Mouse (Mus musculus): ENCODE data around the gene Myh10. TPM values are rescaled to one million over a fixed set of nuclear protein-coding genes. Genes with fewer than 3 reads are reported as not detected.

The Myh10 gene
- polyA plus RNA-seq, 1 experiment from 2014 or later, result 219 TPM

DNA sequence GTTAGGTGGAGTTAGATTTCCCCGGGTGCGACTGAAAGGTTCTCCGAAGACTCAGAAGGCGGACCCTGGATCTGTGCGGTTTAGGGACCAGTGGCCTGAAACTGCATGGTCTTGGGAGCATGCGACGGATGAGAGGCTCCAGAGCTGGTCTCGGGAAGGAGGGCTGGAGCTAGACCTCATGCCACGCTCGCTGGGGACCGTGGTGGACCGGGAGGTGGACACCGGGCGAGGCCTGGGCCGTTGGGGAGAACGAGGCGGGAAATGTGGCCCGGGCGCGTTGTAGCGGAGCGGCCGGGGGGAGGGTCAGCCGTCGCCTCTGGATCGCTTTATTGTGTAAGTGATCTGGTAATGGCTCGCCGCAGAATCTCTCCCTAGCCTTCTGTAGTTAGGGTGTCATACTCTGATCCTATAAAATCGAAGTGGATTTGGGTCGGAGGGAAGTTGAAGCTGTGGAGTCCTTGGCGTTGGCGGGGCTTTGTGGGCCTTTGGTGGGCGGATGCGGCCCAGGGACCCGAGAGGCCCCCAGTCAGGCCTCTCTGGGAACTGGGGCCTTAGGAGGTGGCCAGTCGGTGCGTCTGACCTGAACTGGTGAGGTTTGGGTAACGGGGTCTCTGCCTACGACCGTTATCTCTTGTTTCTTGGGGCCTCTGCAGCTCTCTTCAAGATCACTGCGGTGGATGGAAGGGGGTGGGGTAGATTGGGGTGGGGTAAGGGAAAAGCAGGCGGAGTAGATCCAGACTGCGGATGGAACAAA is 1.5 kb downstream of the Myh10 start:
- Histone ChIP-seq H3K36me3 (0 out of 2 replicates have a peak, but pooled peaks cover 1% of the 10 kb centered on the region), H3K4me1 (replicated peaks) (peaks cover 27% of the 10 kb centered on the region), H3K9me3 (replicated peaks) (no peaks in the 10 kb centered on the region), H3K4me3 (peak overlapping the region; percentile 95), H3K27me3 (replicated peaks) (no peaks in the 10 kb centered on the region), H3K27ac (ENCODE audit: poor library complexity, severe bottlenecking) (peak overlapping the region; percentile 98), H3K4me2 (peak overlapping the region; percentile 76), H3K9ac (peak overlapping the region; percentile 97)
- WGBS, result under 1% methylated on average over 43 of the region's 43 CpGs
- no peak for ATAC-seq (ENCODE audit: insufficient number of reproducible peaks, low FRiP score)

DNA sequence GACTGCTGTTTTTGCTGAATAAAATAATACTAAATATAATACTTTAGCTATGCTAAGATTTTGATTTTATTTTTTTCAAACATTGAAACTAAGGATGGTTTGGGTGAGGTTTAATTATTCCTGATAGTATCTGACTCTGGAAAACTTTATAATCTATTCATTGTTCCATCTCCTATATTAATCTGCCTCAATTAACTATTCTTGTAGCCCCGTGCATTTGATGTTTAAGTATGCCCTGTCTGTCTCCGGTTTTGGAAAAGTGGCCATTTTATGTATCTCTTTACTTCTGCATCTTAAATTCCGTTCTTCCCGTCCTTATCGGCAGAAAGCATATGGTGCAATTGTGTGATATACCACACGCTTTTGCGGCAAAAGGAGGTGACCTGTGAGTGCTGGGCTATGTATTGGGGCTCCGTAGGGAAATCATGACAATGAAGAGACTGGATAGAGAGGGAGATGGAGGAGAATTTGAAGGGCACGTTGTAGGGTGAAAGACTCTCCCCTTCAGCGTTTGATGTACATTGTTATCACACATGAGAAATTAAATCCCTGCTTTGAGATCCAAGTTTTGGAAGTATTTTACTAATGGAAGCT is 2.2 kb downstream of the Myh10 start:
- Histone ChIP-seq H3K9ac (peak overlapping the region; percentile 97), H3K4me3 (peak overlapping the region; percentile 95), H3K27ac (ENCODE audit: poor library complexity, severe bottlenecking) (peak overlapping the region; percentile 98), H3K4me2 (peak overlapping the region; percentile 80), H3K36me3 (0 out of 2 replicates have a peak, but pooled peaks cover 6% of the 10 kb centered on the region), H3K4me1 (replicated peaks) (peaks cover 29% of the 10 kb centered on the region), H3K9me3 (replicated peaks) (no peaks in the 10 kb centered on the region), H3K27me3 (replicated peaks) (no peaks in the 10 kb centered on the region)
- no peak for ATAC-seq (ENCODE audit: insufficient number of reproducible peaks, low FRiP score)
- 7% methylated on average over 10 of the region's 10 CpGs for WGBS

DNA sequence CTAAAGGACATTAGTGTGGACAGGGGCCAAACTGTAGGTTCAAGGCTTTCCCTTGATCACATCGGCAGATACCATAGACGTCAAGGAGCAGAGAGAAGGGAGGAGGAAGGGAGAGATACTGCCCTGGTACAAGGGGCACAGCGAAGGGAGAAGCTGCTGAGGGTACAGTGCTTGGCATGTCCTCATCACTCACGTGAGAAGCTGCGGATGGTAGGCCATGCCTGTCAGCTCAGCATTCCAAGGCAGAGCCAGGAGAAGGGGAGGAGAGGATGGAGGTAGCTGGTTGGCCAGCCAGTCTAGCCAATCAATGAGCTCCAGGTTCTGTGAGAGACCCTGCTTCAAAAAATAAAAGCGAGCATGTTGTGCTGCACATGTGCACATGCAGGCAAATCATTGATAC is 11.0 kb downstream of the Myh10 start:
- H3K27me3 ChIP-seq (replicated peaks), result no peaks in the 10 kb centered on the region
- H3K9me3 ChIP-seq (replicated peaks), result peaks cover 11% of the 10 kb centered on the region
- no peak for ATAC-seq (ENCODE audit: insufficient number of reproducible peaks, low FRiP score)
- WGBS, result 85% methylated on average over 6 of the region's 6 CpGs
- peaks cover 74% of the 10 kb centered on the region for H3K36me3 ChIP-seq
- H3K4me1 ChIP-seq (replicated peaks), result peaks cover 31% of the 10 kb centered on the region
- H3K4me3 ChIP-seq, result no peak overlapping the region
- no peak overlapping the region for H3K4me2 ChIP-seq
- no peak overlapping the region for H3K9ac ChIP-seq
- H3K27ac ChIP-seq (ENCODE audit: poor library complexity, severe bottlenecking), result no peak overlapping the region

DNA sequence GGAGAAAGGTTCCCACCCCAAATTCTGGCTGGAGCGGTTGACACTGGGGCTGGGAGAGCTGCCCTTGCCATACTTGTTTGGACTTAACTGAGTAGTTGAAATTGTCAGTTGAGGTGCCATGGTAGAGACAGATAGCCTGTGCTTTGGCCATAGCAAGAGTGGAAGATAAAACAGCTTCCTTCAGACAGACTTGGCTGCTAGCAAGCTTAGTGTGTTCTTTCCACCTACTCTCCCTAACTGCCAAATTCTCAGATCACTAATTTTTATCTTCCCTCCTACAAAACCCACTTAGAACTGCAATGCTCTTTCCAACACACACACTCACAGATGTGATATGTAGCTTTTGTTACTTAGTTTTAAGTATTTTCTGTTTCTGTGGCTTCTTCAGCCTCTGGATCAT is 12.0 kb downstream of the Myh10 start:
- Histone ChIP-seq H3K4me2 (no peak overlapping the region), H3K4me3 (no peak overlapping the region), H3K4me1 (replicated peaks) (peaks cover 34% of the 10 kb centered on the region), H3K9me3 (replicated peaks) (peaks cover 11% of the 10 kb centered on the region), H3K9ac (no peak overlapping the region), H3K36me3 (peaks cover 76% of the 10 kb centered on the region), H3K27ac (ENCODE audit: poor library complexity, severe bottlenecking) (peak overlapping the region; percentile 32; the same call in 1 of the 2 replicates), H3K27me3 (replicated peaks) (no peaks in the 10 kb centered on the region)
- no peak for ATAC-seq (ENCODE audit: insufficient number of reproducible peaks, low FRiP score)
- WGBS, result 83% methylated on average over 1 of the region's 1 CpGs

DNA sequence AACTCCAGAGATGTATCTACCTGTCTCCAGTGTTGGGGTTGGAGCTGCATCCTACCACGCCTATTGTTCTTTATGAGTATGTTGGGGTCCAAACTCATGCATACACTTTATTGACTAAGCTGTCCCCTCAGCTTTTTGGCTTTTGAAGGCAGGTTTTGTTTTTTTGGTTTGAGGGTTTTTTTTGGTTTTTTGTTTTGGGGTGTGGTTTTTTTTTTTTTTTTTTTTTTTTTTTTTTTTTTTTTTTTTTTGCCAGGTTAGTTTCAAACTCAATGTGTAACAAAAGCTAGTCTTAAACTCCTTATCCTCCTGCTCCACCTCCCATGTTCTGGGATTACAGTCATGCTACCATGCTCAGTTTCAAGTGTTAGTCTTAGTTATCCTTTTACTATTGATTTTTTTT is 12.9 kb downstream of the Myh10 start:
- ATAC-seq (ENCODE audit: insufficient number of reproducible peaks, low FRiP score), result no peak
- Histone ChIP-seq H3K9ac (no peak overlapping the region), H3K27me3 (replicated peaks) (no peaks in the 10 kb centered on the region), H3K27ac (ENCODE audit: poor library complexity, severe bottlenecking) (no peak overlapping the region), H3K36me3 (peaks cover 74% of the 10 kb centered on the region), H3K4me1 (replicated peaks) (peaks cover 37% of the 10 kb centered on the region), H3K4me2 (no peak overlapping the region), H3K9me3 (replicated peaks) (peaks cover 11% of the 10 kb centered on the region), H3K4me3 (no peak overlapping the region)
- 90% methylated on average over 1 of the region's 1 CpGs for WGBS

DNA sequence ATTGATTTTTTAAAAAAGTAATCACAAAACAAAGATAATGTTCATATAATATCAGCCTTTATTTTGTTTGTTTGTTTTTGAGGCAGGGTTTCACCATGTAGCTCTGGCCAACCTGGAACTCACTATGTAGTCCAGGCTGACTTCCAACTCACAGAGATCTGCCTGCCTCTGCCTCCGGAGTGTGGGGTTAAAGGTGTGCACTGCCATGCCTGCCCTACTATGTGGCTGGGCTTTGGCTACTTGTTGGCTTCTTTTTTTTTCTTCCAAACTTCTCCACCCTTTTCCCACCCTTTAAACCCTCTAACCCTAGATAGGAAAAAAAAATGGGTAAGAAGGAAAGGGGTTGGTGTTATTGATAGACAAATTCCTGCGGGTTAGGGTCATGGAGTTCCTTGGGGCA is 13.5 kb downstream of the Myh10 start:
- H3K9ac ChIP-seq, result no peak overlapping the region
- H3K36me3 ChIP-seq, result peaks cover 68% of the 10 kb centered on the region
- H3K9me3 ChIP-seq (replicated peaks), result peaks cover 11% of the 10 kb centered on the region
- peaks cover 39% of the 10 kb centered on the region for H3K4me1 ChIP-seq (replicated peaks)
- no peaks in the 10 kb centered on the region for H3K27me3 ChIP-seq (replicated peaks)
- H3K4me3 ChIP-seq, result no peak overlapping the region
- H3K4me2 ChIP-seq, result no peak overlapping the region
- no peak overlapping the region for H3K27ac ChIP-seq (ENCODE audit: poor library complexity, severe bottlenecking)
- WGBS, result 95% methylated on average over 2 of the region's 2 CpGs
- no peak for ATAC-seq (ENCODE audit: insufficient number of reproducible peaks, low FRiP score)

DNA sequence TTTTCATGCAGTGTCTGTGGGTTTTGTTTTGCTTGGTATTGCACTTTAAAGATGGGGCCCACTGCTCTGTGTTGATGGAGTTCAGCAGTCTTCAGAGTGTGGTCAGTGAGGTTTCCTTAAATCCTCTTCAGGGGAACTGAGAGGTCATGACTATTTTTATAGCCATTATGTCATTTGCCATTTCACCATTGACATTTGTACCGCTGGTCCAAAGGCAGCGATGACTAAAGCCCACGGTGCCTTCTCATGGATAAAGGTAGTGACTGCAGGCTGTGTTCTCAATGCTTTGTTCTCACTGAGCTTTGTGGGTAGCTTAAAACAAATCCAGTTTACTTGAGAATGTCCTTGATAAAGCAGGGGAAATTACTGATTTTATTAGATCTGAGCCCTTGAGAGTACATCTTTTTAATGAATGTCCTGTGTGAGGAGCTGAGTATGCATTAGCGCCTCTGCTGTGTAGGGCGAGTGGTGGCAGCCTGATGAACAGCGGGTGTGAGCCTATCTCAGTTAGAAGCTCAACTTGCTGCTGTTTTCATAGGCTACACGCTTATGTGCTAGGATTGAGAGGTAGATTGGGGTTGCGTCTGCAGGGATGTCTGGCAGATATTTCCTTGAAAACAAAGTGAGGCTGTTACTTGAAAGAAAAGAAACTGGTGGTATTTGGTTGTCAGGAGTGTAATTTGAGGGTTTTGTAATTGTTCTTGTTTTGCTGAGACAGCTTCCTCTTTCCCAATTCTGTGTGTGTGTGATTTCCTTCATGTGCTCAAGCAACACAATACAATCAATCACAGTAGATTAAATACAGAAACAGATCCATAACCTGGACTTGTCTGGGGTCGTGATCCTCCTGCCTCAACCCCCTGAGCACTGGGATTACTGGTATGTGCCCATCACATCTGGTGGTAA is 15.4 kb downstream of the Myh10 start:
- peak overlapping the region; percentile 67 for H3K27ac ChIP-seq (ENCODE audit: poor library complexity, severe bottlenecking)
- peak; percentile 25; the same call in 1 of the 2 replicates for ATAC-seq (ENCODE audit: insufficient number of reproducible peaks, low FRiP score)
- peaks cover 57% of the 10 kb centered on the region for H3K36me3 ChIP-seq
- H3K9ac ChIP-seq, result 0 out of 2 replicates have a peak overlapping the region, but pooled peaks have one; percentile 32
- no peak overlapping the region for H3K4me3 ChIP-seq
- WGBS, result 39% methylated on average over 9 of the region's 9 CpGs
- no peaks in the 10 kb centered on the region for H3K27me3 ChIP-seq (replicated peaks)
- H3K4me1 ChIP-seq (replicated peaks), result peaks cover 39% of the 10 kb centered on the region
- no peaks in the 10 kb centered on the region for H3K9me3 ChIP-seq (replicated peaks)
- H3K4me2 ChIP-seq, result peak overlapping the region; percentile 34

DNA sequence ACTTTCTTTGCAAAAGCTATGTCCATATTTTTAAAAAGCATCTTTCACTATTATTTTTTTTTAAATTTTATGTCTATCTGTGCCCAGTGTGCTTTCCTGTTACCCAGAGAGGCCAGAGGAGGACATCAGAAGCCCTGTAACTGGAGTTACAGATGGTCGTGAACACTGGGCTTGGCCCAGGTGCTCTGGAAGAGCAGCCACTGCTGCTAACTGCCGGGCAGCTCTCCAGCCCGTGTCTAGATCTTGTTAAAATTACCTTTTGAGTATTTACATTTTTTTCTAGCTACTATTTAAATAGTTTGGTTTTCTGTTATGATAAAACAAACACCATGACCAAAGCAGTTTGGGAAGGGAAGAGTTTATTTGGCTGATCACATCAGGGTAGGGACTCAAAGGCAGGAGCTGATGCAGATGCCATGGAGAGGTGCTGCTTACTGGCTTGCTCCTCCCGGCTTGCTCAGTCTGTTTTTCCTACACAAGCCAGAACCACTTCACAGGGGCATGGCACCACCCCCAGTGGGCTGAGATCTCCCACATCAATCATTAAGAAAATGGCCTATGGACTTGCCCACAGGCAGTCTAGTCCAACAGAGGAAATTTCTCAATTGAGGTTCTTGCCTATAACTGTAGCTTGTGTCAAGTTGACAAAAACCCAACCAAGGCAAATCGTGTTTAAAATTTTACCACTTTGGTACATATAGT is 16.7 kb downstream of the Myh10 start:
- Histone ChIP-seq H3K36me3 (peaks cover 51% of the 10 kb centered on the region), H3K4me1 (replicated peaks) (peaks cover 39% of the 10 kb centered on the region)
- 73% methylated on average over 5 of the region's 5 CpGs for WGBS

DNA sequence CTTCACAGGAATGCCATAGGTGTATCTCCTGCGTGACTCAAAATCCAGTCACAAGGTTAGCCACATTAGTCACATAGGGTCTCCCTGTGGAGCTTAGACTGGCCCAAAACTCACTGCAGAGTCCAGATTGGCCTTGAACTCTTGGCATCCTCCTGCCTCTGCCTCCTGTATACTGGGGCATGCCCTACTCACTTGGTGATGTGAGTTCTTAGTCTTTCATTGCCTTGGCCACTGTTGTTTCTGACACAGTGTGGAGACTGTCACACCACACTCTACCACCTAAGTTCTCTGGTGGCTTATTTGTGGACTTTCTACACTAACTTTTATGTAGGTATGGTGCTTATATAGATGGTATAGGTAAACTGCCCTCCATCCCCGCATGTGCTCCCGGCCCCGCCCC is 24.8 kb downstream of the Myh10 start:
- no peaks in the 10 kb centered on the region for H3K27me3 ChIP-seq (replicated peaks)
- H3K9ac ChIP-seq, result no peak overlapping the region
- H3K36me3 ChIP-seq, result peaks cover 59% of the 10 kb centered on the region
- peaks cover 40% of the 10 kb centered on the region for H3K4me1 ChIP-seq (replicated peaks)
- no peak overlapping the region for H3K27ac ChIP-seq (ENCODE audit: poor library complexity, severe bottlenecking)
- ATAC-seq (ENCODE audit: insufficient number of reproducible peaks, low FRiP score), result no peak
- WGBS, result 88% methylated on average over 4 of the region's 4 CpGs
- no peak overlapping the region for H3K4me2 ChIP-seq
- no peaks in the 10 kb centered on the region for H3K9me3 ChIP-seq (replicated peaks)
- no peak overlapping the region for H3K4me3 ChIP-seq

More for the DNA sequence above, 16.7 kb downstream of the Myh10 start:
- Histone ChIP-seq H3K27me3 (replicated peaks) (no peaks in the 10 kb centered on the region), H3K4me2 (no peak overlapping the region), H3K27ac (ENCODE audit: poor library complexity, severe bottlenecking) (no peak overlapping the region), H3K4me3 (no peak overlapping the region), H3K9ac (no peak overlapping the region), H3K9me3 (replicated peaks) (no peaks in the 10 kb centered on the region)
- no peak for ATAC-seq (ENCODE audit: insufficient number of reproducible peaks, low FRiP score)

DNA sequence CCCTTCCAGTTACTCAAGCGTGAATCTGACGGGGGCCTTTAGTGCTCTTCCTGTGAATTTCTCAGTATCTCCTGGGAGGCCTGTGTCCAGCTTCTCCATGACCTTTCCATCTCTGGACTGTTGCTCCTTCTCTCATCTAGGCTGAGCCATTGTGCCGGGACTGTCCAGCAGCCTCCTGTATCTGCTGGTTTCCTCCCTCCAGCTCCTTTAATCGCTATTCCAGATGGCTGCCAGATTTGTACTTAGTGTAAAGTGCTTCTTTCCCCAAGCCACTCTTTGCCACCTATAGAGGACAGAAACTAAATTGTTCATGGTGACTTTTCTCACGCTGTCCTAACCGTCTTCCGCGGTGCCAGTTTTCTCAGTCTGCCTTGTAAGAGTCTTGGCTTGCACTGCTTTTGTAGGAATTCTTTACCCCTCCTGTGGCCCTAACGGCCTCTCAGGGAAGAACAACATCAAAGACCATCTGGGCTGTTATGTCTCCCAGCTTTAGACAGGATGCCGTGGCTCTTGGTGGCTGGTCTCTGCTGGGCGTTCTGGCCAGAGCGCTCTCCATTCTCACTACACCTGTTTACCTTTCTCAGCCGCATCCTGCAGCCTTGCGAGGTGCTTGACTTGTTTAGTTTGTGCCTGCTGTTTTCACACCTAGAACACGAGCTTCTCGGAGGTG is 25.9 kb downstream of the Myh10 start:
- no peak overlapping the region for H3K4me2 ChIP-seq
- H3K9me3 ChIP-seq (replicated peaks), result no peaks in the 10 kb centered on the region
- WGBS, result 74% methylated on average over 16 of the region's 16 CpGs
- peak overlapping the region; percentile 18; the same call in 1 of the 2 replicates for H3K9ac ChIP-seq
- no peak overlapping the region for H3K4me3 ChIP-seq
- no peaks in the 10 kb centered on the region for H3K27me3 ChIP-seq (replicated peaks)
- ATAC-seq (ENCODE audit: insufficient number of reproducible peaks, low FRiP score), result no peak
- H3K27ac ChIP-seq (ENCODE audit: poor library complexity, severe bottlenecking), result peak overlapping the region; percentile 48; the same call in 1 of the 2 replicates
- H3K36me3 ChIP-seq, result peaks cover 65% of the 10 kb centered on the region
- H3K4me1 ChIP-seq (replicated peaks), result peaks cover 39% of the 10 kb centered on the region

Data from heart, embryonic 12.5 days (tissue).